Mouse (Mus musculus) left cerebral cortex, postnatal 36 days (tissue): Measurements from ENCODE around the gene Gzmd. TPM values are rescaled to one million over a fixed set of nuclear protein-coding genes. Genes with fewer than 3 reads are reported as not detected.
"Not testable (repeated sequence)": the region's sequence is repeated elsewhere in the genome, so short reads cannot be mapped to it uniquely, and the experiment has no call there.

Experiments used
- DNase-seq, 2 experiments: peaks; one replicate each; pipeline ENCODE4 v3.0.0; 2021 to 2022; ENCODE audit warnings: low spot score in 2 of 2, mixed read lengths in 1 of 2
- intact Hi-C: fragments of 180-260 bp; cut with DNase I; formaldehyde crosslinking; loops from one replicate; pipeline ENCODE4 v1.15.1; 2025
- total RNA-seq, 2 experiments: library from RNA; stranded (reverse); gene quantifications; 2 replicates each; pipeline ENCODE4 v1.2.3; 2021

Gene Gzmd
- total RNA-seq: not detected

- intact Hi-C loops, DNase-seq: not testable (repeated sequence)
These were observed at the start of gene Gzmd for GRCm38 (mm10) chr14:56132508-56132907. Gene Gzmd, minus strand, starts transcription at chr14:56132608.

- intact Hi-C loops, DNase-seq: not testable (repeated sequence)
These were observed 45.2 kb upstream of the Gzmd start for GRCm38 (mm10) chr14:56177651-56178050.

DNA sequence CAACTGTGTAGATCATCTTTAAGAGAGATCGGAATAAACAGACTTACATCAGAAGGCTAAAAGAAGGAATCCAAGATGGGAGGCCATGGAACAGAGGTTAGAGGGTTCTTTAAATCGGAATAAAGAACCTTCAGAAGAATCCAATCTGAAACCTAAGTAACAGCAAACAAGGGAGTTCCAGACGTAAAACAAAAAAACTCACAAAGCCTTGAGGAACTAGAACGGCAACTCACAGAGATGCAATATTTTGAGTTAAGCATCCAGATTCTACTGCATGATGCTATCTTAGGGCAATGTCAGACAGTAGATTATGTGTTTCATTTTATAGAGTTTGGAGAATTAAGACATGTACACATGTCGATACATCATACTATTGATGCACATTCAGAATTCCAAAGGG, 42.1 kb upstream of the Gzmd start, which contains the start of gene Gzmn:
TSS of gene Gzmn (minus strand) at position 101 of the 400 bp plus-strand sequence.
- intact Hi-C loops: no loop called here
- no peak for DNase-seq

GRCm38 (mm10) chr14:56173396-56173795, 41.0 kb upstream of the Gzmd start:
- DNase-seq: no peak
- intact Hi-C loops: no loop called here

GRCm38 (mm10) chr14:56172744-56173143, 40.3 kb upstream of the Gzmd start:
- intact Hi-C loops: no loop called here
- no peak for DNase-seq

DNA sequence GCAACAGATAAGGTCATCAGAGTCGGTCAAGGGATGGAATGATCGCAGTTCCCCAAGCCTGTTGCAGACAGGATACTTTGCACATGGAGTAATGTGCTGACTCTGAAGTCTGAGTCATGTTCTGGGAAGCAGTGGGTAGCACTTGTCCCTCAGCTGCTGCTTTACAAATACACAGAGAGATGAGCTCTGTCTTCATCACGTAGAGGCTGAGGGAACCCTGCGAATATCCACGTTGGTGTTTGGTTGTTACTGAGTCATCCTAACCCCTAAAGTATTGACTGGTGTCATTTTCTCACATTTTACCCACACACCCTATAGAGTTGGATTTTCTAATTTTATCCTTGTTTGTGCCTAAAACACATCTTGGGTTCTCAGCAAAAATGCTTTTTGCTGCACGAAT, 35.6 kb upstream of the Gzmd start:
- intact Hi-C loops: no loop called here
- peak; percentile 25 to 28 for DNase-seq

- intact Hi-C loops: no loop called here
- DNase-seq: no peak
These were observed 29.7 kb upstream of the Gzmd start for GRCm38 (mm10) chr14:56162109-56162508.

- intact Hi-C loops: not testable (repeated sequence)
These were observed 27.1 kb upstream of the Gzmd start, which contains the start of gene Gzmg for GRCm38 (mm10) chr14:56159479-56159878. Gene Gzmg, minus strand, starts transcription at chr14:56159579.

GRCm38 (mm10) chr14:56155340-56155739, 22.9 kb upstream of the Gzmd start:
- intact Hi-C loops: no loop called here
- DNase-seq: no peak

More at GRCm38 (mm10) chr14:56159479-56159878, 27.1 kb upstream of the Gzmd start, which contains the start of gene Gzmg:
- not testable (repeated sequence) for DNase-seq

GRCm38 (mm10) chr14:56133675-56134074, 1.3 kb upstream of the Gzmd start:
- intact Hi-C loops, DNase-seq: not testable (repeated sequence)

DNA sequence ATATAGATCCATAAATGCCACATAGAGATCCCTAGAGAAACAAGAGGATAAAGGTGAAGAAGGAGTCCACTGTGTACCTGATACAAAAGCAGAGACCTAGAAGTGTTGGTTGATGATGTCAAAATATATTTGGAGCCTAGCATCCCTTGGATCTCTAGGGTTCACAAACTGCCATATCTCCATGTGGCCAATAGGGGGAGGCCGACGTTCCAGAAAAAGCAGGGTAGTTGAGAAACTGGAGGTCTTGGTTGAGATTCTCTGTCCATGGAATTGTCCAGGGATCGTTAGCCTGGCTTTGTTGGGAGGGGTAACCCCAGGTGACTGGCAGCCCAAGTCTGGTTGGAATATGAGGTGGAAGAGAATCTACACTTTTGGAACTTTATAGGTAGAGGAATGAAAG, 4.1 kb downstream of the Gzmd start:
- DNase-seq: no peak
- intact Hi-C loops: no loop called here

DNA sequence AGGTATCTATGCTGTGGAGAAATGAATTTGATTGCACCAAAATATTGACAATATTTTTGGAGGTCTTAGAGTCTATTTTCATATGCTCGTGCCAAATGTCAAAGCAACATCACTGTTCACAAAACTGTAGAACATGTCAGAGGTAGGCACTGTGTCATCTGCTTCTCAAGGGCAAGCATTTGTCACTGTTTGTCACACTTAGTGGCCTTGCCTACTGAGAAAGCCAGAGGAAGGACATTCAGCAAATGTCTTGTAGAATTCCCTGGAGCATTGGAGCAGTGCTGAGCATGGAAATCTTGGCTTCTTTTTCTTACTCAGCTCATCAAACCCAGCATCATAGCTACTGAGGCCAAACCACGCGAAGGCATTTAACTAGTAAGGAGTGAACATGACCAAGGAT, 8.9 kb downstream of the Gzmd start:
- intact Hi-C loops: no loop called here
- no peak for DNase-seq

DNA sequence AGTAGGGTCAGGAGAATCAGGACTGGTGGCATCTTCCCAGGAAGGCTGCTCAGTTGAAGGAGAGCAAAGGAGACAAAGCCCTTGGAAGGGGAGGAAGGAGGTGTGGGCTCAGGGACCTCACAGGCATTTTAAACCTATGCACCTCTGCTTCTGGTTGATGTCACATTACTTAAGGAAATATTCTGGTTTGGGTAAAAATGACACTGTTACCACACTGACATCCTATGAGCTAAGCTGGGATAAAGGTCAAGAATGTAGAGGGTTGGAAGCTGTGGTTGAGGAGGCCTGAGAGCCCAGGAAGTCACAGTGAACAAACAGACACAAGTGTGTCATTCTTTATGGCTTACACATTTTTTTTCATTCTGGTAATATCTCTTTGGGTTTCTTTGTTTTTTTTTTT, 11.9 kb downstream of the Gzmd start, which contains the start of gene Gzme:
TSS of gene Gzme (minus strand) at position 101 of the 400 bp plus-strand sequence.
- DNase-seq: no peak
- intact Hi-C loops: no loop called here

DNA sequence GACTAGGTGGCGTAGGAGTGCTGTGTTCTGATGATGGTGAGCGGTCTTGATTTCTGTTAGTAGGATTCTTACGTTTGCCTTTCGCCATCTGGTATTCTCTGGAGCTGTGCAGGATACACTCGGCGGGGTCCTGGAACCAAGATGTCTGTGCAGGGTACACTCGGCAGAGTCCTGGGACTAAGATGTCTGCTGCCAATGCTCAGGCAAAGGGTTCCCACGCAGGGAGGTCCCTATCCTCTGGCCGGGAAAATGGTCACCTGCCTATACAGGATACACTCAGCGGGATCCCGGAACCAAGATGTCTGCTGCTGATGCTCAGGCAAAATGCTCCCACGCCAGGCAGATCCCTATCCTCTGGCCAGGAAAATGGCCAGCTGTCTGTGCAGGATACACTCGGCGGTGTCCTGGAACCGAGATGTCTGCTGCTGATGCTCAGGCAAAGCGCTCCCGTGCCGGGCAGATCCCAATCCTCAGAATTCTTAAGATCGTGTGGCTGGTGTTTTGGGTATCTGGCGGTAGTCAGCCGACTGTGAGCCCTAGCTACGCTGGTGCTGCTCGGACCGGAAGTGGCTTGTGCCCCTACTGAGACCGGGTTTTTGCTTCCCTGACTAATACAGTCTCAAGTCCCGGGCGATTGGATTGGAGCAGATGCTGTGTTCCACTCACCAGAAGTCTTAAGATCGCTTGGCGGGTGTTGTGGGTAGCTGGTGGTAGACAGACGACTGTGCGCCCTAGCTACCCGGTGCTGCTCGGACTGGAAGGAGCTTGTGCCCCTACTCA, 16.7 kb downstream of the Gzmd start:
- intact Hi-C loops, DNase-seq: not testable (repeated sequence)

GRCm38 (mm10) chr14:56105447-56106180, 26.8 kb downstream of the Gzmd start:
- intact Hi-C loops: no loop called here
- DNase-seq: no peak

GRCm38 (mm10) chr14:56105016-56105415, 27.4 kb downstream of the Gzmd start:
- no peak for DNase-seq
- intact Hi-C loops: no loop called here

- intact Hi-C loops: no loop called here
- DNase-seq: no peak
These were observed 29.0 kb downstream of the Gzmd start for GRCm38 (mm10) chr14:56103452-56103851.

- intact Hi-C loops: no loop called here
- no peak for DNase-seq
These were observed 30.0 kb downstream of the Gzmd start, which contains the start of gene Ctsg for GRCm38 (mm10) chr14:56102386-56102785. Gene Ctsg, minus strand, starts transcription at chr14:56102574.

DNA sequence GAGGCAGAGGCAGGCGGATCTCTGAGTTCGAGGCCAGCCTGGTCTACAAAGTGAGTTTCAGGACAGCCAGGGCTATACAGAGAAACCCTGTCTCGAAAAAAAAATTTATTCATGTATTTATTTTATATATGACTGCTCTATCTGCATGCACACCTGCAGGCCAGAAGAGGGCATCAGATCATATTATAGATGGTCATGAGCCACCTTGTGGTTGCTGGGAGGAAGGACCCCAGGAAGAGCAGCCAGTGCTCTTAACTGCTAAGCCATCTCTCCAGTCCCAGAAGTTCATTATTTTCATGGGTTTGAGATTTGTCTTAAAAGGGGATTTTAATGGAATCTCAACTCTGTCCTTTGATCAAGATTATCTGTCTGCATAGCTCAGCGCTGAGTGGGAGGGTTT, 33.5 kb downstream of the Gzmd start:
- DNase-seq: no peak
- intact Hi-C loops: no loop called here

DNA sequence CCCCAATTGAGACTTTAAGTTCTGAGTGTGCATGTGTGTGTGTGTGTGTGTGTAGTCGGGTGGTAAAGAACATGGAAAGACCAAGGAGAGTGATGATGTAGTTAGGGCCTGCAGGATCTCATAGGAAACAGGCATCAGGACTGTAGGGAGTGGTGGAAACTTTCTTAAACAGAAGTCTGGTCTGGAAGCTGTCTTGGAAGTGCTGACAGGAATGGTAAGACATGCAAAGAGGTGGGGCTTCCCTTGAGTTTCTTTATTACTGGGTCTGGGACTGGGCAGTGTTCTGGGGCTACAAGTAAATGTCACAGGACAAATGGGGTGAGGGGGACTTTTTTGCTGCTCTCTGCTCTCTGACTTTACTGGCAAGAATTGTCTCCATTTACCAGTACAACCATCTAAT, 34.8 kb downstream of the Gzmd start:
- no peak for DNase-seq
- intact Hi-C loops: no loop called here

DNA sequence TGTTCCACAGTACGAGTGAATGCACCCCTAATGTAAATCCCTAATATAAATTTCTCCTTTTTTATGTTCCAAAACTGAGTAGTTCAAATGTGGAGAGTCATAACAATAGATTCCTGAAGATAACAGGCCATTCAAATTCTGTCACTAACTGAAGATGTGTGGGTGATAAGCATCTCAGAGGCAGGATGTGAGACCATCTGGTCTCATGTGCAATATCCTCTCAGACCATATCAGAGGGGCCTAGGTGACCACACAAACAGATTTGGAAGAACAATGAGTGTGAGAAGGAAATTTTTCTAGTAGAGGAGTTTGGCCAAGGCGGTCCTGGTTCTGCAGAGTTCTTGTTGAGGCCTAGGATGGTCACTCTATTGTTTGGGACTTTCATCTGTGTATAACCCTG, 39.1 kb downstream of the Gzmd start:
- no peak for DNase-seq
- intact Hi-C loops: no loop called here
